Mouse (Mus musculus): ENCODE data around the gene Rimkla.

DNA sequence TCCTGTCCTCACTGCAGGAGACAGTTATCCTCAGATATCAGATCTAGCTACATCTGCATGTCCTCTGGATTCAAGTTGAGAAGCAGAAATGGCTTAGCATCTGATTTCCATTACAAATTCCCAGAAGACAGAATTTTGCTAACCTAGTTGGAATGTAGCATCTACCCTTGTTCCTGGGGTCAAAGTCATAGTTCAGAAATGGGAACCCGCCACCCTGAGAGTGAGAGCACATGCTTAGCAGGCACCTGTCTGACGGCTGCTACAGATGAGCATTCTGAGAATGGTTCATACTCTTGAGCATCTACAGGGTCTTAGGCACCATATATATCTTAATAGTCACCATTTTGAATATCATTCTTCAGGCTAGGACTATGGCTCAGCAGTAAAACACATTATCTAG lies 54.5 kb downstream of the Rimkla start:
- TF ChIP-seq GATA1 (IDR thresholded peaks at IDR 0.05; ENCODE audit: low read length), result no peak
- TF ChIP-seq TAL1 (IDR thresholded peaks at IDR 0.05; ENCODE audit: low read length), result no peak

All from erythroblast, embryonic 14.5 days (primary cell).